Mouse (Mus musculus) thymus, adult 18-20 months (tissue): ENCODE measurements around the gene Gab2.

Experiments used
- DNase-seq, 2 experiments: peaks; one replicate each; pipeline ENCODE4 v3.0.0; 2022; ENCODE audit warnings: mixed read lengths in 2 of 2

The Gab2 gene

GRCm38 (mm10) chr7:97347464-97347863, 266.1 kb downstream of the Gab2 start:
- no peak for DNase-seq

- no peak for DNase-seq
Observed at GRCm38 (mm10) chr7:97348318-97348717, 266.9 kb downstream of the Gab2 start.

GRCm38 (mm10) chr7:97348836-97349235, 267.4 kb downstream of the Gab2 start:
- DNase-seq: no peak

GRCm38 (mm10) chr7:97349438-97349837, 268.1 kb downstream of the Gab2 start:
- DNase-seq: no peak

GRCm38 (mm10) chr7:97350891-97351290, 269.5 kb downstream of the Gab2 start:
- DNase-seq: no peak

- DNase-seq: no peak
Observed at GRCm38 (mm10) chr7:97351792-97352513, 270.6 kb downstream of the Gab2 start.

GRCm38 (mm10) chr7:97353356-97353755, 272.0 kb downstream of the Gab2 start:
- no peak for DNase-seq

GRCm38 (mm10) chr7:97355068-97355841, 273.9 kb downstream of the Gab2 start:
- no peak for DNase-seq

GRCm38 (mm10) chr7:97356253-97356652, 274.9 kb downstream of the Gab2 start:
- DNase-seq: no peak

- no peak for DNase-seq
Observed at GRCm38 (mm10) chr7:97356875-97357276, 275.5 kb downstream of the Gab2 start.

GRCm38 (mm10) chr7:97357840-97358239, 276.5 kb downstream of the Gab2 start:
- no peak for DNase-seq

- no peak for DNase-seq
Observed at GRCm38 (mm10) chr7:97358347-97358746, 277.0 kb downstream of the Gab2 start.
